Mouse (Mus musculus) CH12.LX (cell line): ENCODE results near the gene Lbhd1. TPM values are rescaled to one million over a fixed set of nuclear protein-coding genes. Genes with fewer than 3 reads are reported as not detected.
A peak's percentile ranks its signal among the peaks of the same experiment; 100 is the strongest.

Experiments
- DNase-seq: peaks from one replicate; pipeline ENCODE4 v3.0.0-alpha.2; 2013; ENCODE audit errors: extremely low read depth
- H3K27ac ChIP-seq: 2 replicates; pipeline ENCODE4 v1.5.1; 2012; ENCODE audit warnings: low read depth, mild to moderate bottlenecking, control low read depth, moderate library complexity; ENCODE audit not compliant: insufficient read depth
- H3K27me3 ChIP-seq: replicated peaks from 2 replicates; pipeline ENCODE3; 2012; ENCODE audit warnings: inconsistent platforms
- H3K36me3 ChIP-seq, 2 experiments: replicated peaks in 1 of 2; 2 replicates each; pipeline versions ENCODE3 to v1.6.1; 2012; ENCODE audit warnings: inconsistent platforms in 1 of 2, low read length in 1 of 2, mild to moderate bottlenecking in 1 of 2, mixed read lengths in 1 of 2, moderate library complexity in 1 of 2; ENCODE audit not compliant: control insufficient read depth in 1 of 2, insufficient read depth in 1 of 2
- H3K4me1 ChIP-seq, 2 experiments: 2 replicates each; pipeline ENCODE4 v1.6.1; 2012; ENCODE audit warnings: inconsistent platforms in 1 of 2, moderate library complexity in 1 of 2; ENCODE audit not compliant: insufficient read depth in 2 of 2, control insufficient read depth in 1 of 2
- H3K4me2 ChIP-seq: 2 replicates; pipeline ENCODE4 v1.6.1; 2012; ENCODE audit warnings: low read depth, mild to moderate bottlenecking, control low read depth; ENCODE audit not compliant: poor library complexity, insufficient read depth, severe bottlenecking
- H3K4me3 ChIP-seq, 3 experiments: fragments of 150-350 bp in 1 of 3; sonication (generic) in 1 of 3; replicated peaks in 1 of 3; 2 replicates each; pipeline versions ENCODE3 to v1.5.1; 2011 to 2012; ENCODE audit warnings: low read depth in 2 of 3, low read length in 2 of 3, mild to moderate bottlenecking in 2 of 3, moderate library complexity in 2 of 3, control low read depth in 1 of 3, improper control_type of control experiment in 1 of 3, inconsistent platforms in 1 of 3, mixed read lengths in 1 of 3; ENCODE audit not compliant: poor library complexity in 1 of 3
- H3K79me2 ChIP-seq: replicated peaks from 2 replicates; pipeline ENCODE4 v1.6.1; 2012; ENCODE audit warnings: mild to moderate bottlenecking, moderate library complexity; ENCODE audit not compliant: control insufficient read depth, poor library complexity, insufficient read depth, severe bottlenecking; ENCODE audit errors: extremely low read depth
- H3K9ac ChIP-seq: 2 replicates; pipeline ENCODE4 v1.6.1; 2012; ENCODE audit warnings: low read depth, mild to moderate bottlenecking, control low read depth, moderate library complexity; ENCODE audit not compliant: insufficient read depth
- H3K9me3 ChIP-seq: replicated peaks from 2 replicates; pipeline ENCODE3; 2012; ENCODE audit warnings: low read length, inconsistent platforms, mixed read lengths
- BHLHE40 ChIP-seq: IDR thresholded peaks from 2 replicates; pipeline ENCODE4 v1.6.1; 2011; ENCODE audit warnings: mild to moderate bottlenecking, low read depth, low read length, improper control_type of control experiment
- CHD1 ChIP-seq: IDR thresholded peaks from 2 replicates; pipeline ENCODE4 v1.6.1; 2012; ENCODE audit warnings: low read depth, low read length, improper control_type of control experiment, inconsistent platforms
- CTCF ChIP-seq, 2 experiments: IDR thresholded peaks in 1 of 2; conservative IDR thresholded peaks in 1 of 2; 2 replicates each; pipeline ENCODE4 v1.5.1; 2011 to 2012; ENCODE audit warnings: low read depth in 2 of 2, low read length in 2 of 2, improper control_type of control experiment in 1 of 2, inconsistent platforms in 1 of 2, mild to moderate bottlenecking in 1 of 2, moderate library complexity in 1 of 2
- E2F4 ChIP-seq: IDR thresholded peaks from 2 replicates; pipeline ENCODE4 v1.6.1; 2011; ENCODE audit warnings: low read depth, low read length, improper control_type of control experiment; ENCODE audit not compliant: insufficient replicate concordance
- GABPA ChIP-seq: IDR thresholded peaks from 2 replicates; pipeline ENCODE4 v1.6.1; 2012; ENCODE audit warnings: low read depth, low read length, improper control_type of control experiment, inconsistent platforms; ENCODE audit not compliant: insufficient replicate concordance
- HCFC1 ChIP-seq: IDR thresholded peaks from 2 replicates; pipeline ENCODE4 v1.6.1; 2012; ENCODE audit warnings: low read depth, mild to moderate bottlenecking, inconsistent platforms, low read length, improper control_type of control experiment
- MAFK ChIP-seq: IDR thresholded peaks from 2 replicates; pipeline ENCODE4 v1.6.1; 2011; ENCODE audit warnings: low read length, improper control_type of control experiment; ENCODE audit not compliant: insufficient replicate concordance
- MAX ChIP-seq: IDR thresholded peaks from 2 replicates; pipeline ENCODE4 v1.6.1; 2011; ENCODE audit warnings: low read length, improper control_type of control experiment
- MAZ ChIP-seq: IDR thresholded peaks from 2 replicates; pipeline ENCODE4 v1.6.1; 2012; ENCODE audit warnings: low read depth, mild to moderate bottlenecking, inconsistent platforms, low read length, improper control_type of control experiment, moderate library complexity
- MYC ChIP-seq: IDR thresholded peaks from 2 replicates; pipeline ENCODE4 v1.6.1; 2011; ENCODE audit warnings: low read depth, mild to moderate bottlenecking, improper control_type of control experiment, low read length
- NELFE ChIP-seq: IDR thresholded peaks from 2 replicates; pipeline ENCODE4 v1.6.1; 2011; ENCODE audit warnings: low read depth, low read length, improper control_type of control experiment
- POLR2A ChIP-seq: IDR thresholded peaks from 2 replicates; pipeline ENCODE4 v1.6.1; 2011; ENCODE audit warnings: low read depth, mild to moderate bottlenecking, improper control_type of control experiment, low read length
- RAD21 ChIP-seq: IDR thresholded peaks from 2 replicates; pipeline ENCODE4 v1.6.1; 2011; ENCODE audit warnings: low read depth, mild to moderate bottlenecking, low read length, improper control_type of control experiment, moderate library complexity
- RCOR1 ChIP-seq: conservative IDR thresholded peaks from 2 replicates; pipeline ENCODE4 v1.6.1; 2012; ENCODE audit warnings: low read depth, mild to moderate bottlenecking, inconsistent platforms, low read length, improper control_type of control experiment
- SIN3A ChIP-seq: IDR thresholded peaks from 2 replicates; pipeline ENCODE4 v1.6.1; 2012; ENCODE audit warnings: low read length, improper control_type of control experiment, inconsistent platforms
- TBP ChIP-seq: conservative IDR thresholded peaks from 2 replicates; pipeline ENCODE4 v1.6.1; 2011; ENCODE audit warnings: low read depth, low read length, improper control_type of control experiment
- UBTF ChIP-seq: IDR thresholded peaks from 2 replicates; pipeline ENCODE4 v1.6.1; 2012; ENCODE audit warnings: low read depth, mild to moderate bottlenecking, inconsistent platforms, low read length, improper control_type of control experiment, moderate library complexity
- USF1 ChIP-seq: IDR thresholded peaks from 2 replicates; pipeline ENCODE4 v1.6.1; 2014; ENCODE audit warnings: low read depth, mild to moderate bottlenecking, inconsistent platforms, low read length, improper control_type of control experiment
- USF2 ChIP-seq: conservative IDR thresholded peaks from 2 replicates; pipeline ENCODE4 v1.6.1; 2011; ENCODE audit warnings: low read depth, low read length, improper control_type of control experiment
- ZC3H11A ChIP-seq: IDR thresholded peaks from 2 replicates; pipeline ENCODE4 v1.6.1; 2012; ENCODE audit warnings: low read depth, mild to moderate bottlenecking, inconsistent platforms, low read length, improper control_type of control experiment
- ZKSCAN1 ChIP-seq: IDR thresholded peaks from 2 replicates; pipeline ENCODE4 v1.6.1; 2012; ENCODE audit warnings: low read depth, inconsistent platforms, low read length, improper control_type of control experiment, borderline replicate concordance
- ZNF384 ChIP-seq: IDR thresholded peaks from 2 replicates; pipeline ENCODE4 v1.6.1; 2012; ENCODE audit warnings: low read depth, low read length, improper control_type of control experiment, inconsistent platforms
- dilution Hi-C: fragments of 300-500 bp; cut with MboI; formaldehyde crosslinking; loops from 2 replicates; pipeline ENCODE4 v1.14.3; 2020; ENCODE audit warnings: low sequenced_read_pairs; ENCODE audit not compliant: extremely low pct_unique_long_range_greater_than_20kb, extremely low pct_ligation_motif_present
- in situ Hi-C: fragments of 300-500 bp; cut with MboI; formaldehyde crosslinking; loops from 3 replicates; pipeline ENCODE4 v1.14.3; 2019; ENCODE audit warnings: low sequenced_read_pairs, low pct_ligation_motif_present, low pct_unique_long_range_greater_than_20kb, mixed read lengths
- polyA plus RNA-seq: library from polyadenylated mRNA; unstranded; fragments of >175 nt; gene quantifications from 2 replicates; pipeline ENCODE4 v1.2.1, GENCODE M21; 2012; ENCODE audit warnings: low read depth; ENCODE audit not compliant: insufficient read length
- total RNA-seq, 2 experiments: library from RNA; depleted of rRNA; stranded (reverse); fragments of 300-350 nt in 1 of 2; fragments of >200 nt in 1 of 2; gene quantifications; 2 replicates each; pipeline ENCODE4 v1.2.3; 2012 to 2014

Lbhd1 gene
- total and polyA plus RNA-seq, 3 experiments = 7.5 to 50.4 (median 15.6) TPM

DNA sequence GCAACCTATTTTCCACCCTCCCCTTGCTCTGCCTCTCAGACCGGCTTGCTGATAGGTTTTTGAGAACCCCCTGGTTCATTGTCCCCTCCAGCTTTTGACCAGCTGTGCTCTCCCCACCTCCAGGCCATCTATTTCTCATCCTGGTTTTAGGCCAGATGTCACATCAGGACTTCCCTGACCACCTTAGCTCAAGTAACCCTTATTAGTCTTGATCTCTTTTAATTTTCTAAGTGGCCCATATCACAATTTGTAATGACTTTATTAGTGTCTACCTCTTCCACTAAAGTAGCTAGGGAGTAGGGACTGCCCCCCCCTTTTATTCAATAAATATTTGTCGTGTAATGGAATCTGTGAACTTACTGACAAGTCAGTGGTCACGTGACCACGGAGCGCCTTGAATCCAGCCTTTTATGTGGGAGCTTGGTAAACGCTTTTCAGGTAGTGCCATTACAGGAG, 37.3 kb downstream of the Lbhd1 start:
- peaks cover 19% of the 10 kb centered on the region for H3K79me2 ChIP-seq
- peak overlapping the region; percentile 96 for H3K27ac ChIP-seq
- TF ChIP-seq CHD1 = no peak
- TF ChIP-seq MAX = peak; percentile 69
- TF ChIP-seq USF2 = peak; percentile 94
- peak; percentile 92 for TF ChIP-seq USF1
- peak; percentile 90 for TF ChIP-seq BHLHE40
- TF ChIP-seq ZC3H11A = no peak
- TF ChIP-seq SIN3A = peak; percentile 69
- H3K4me2 ChIP-seq = peak overlapping the region; percentile 74
- no peaks in the 10 kb centered on the region for H3K9me3 ChIP-seq
- H3K9ac ChIP-seq = peak overlapping the region; percentile 96
- H3K4me1 ChIP-seq = peaks cover 0 to 18% of the 10 kb centered on the region in 2 experiments; a peak in 2 of 4 replicates
- no peaks in the 10 kb centered on the region for H3K27me3 ChIP-seq
- in situ Hi-C loops (no loop called here), dilution Hi-C loops (no loop called here)
- peaks cover 21 to 39% of the 10 kb centered on the region in 2 experiments for H3K36me3 ChIP-seq
- DNase-seq = peak; percentile 69
- H3K4me3 ChIP-seq = peak overlapping the region; percentile 81 to 95 (median 94)

DNA sequence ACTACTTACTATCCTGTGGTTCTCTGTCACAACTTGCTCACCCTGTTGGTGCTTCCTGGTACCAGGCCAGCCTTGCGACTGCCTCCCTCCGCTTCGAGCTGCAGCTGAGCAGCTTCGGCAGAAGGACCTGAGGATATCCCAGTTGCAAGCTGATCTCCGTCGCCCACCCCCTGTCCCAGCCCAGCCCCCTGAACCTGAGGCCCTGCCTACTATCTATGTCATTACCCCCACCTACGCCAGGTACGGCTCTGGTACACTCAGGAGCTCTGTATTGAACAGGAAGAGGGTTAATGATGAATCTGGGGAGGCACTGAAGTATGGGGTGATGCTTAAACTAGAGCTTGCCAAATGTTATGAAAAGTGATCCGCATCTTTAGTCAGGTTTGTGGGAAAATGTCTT, 38.2 kb downstream of the Lbhd1 start:
- Histone ChIP-seq H3K9ac (peak overlapping the region; percentile 96; the same call in 1 of the 2 replicates), H3K4me2 (peak overlapping the region; percentile 74), H3K4me1 (peaks cover 0 to 21% of the 10 kb centered on the region in 2 experiments; a peak in 2 of 4 replicates), H3K27ac (0 out of 2 replicates have a peak overlapping the region, but pooled peaks have one; percentile 9), H3K36me3 (peaks cover 22 to 40% of the 10 kb centered on the region in 2 experiments), H3K9me3 (no peaks in the 10 kb centered on the region), H3K79me2 (peaks cover 19% of the 10 kb centered on the region), H3K27me3 (no peaks in the 10 kb centered on the region), H3K4me3 (peak overlapping the region; percentile 29 to 95 (median 81))
- peak; percentile 17 for DNase-seq
- TF ChIP-seq TBP (no peak), ZNF384 (no peak), CHD1 (no peak), RCOR1 (no peak), NELFE (no peak), CTCF (conservative IDR thresholded peaks at IDR 0.05 in 1 of 2, IDR thresholded peaks at IDR 0.05 in 1 of 2; ENCODE audit: low read depth in 2 of 2, low read length in 2 of 2) (no peak), E2F4 (no peak), MAFK (no peak), MAZ (no peak), USF1 (no peak), UBTF (no peak), MYC (no peak), RAD21 (no peak), HCFC1 (no peak), ZC3H11A (no peak), GABPA (no peak), POLR2A (no peak), ZKSCAN1 (no peak)
- dilution Hi-C loops = no loop called here
- in situ Hi-C loops = no loop called here
